Mouse (Mus musculus): Measurements from ENCODE around the gene Foxd2.

Foxd2 gene

GRCm38 (mm10) chr4:114908829-114909601, at the start of gene Foxd2:
TSS of gene Foxd2 (minus strand) at chr4:114908873.
- DNase-seq (ENCODE audit: low spot score): peak; percentile 95

GRCm38 (mm10) chr4:114958231-114958630, 49.6 kb upstream of the Foxd2 start:
- no peak for DNase-seq (ENCODE audit: low spot score)

GRCm38 (mm10) chr4:114957403-114957802, 48.7 kb upstream of the Foxd2 start:
- DNase-seq (ENCODE audit: low spot score): no peak

GRCm38 (mm10) chr4:114953172-114953571, 44.5 kb upstream of the Foxd2 start:
- DNase-seq (ENCODE audit: low spot score): no peak

- DNase-seq (ENCODE audit: low spot score): no peak
Measured at GRCm38 (mm10) chr4:114947852-114948481, 39.3 kb upstream of the Foxd2 start.

- DNase-seq (ENCODE audit: low spot score): peak; percentile 88
Measured at GRCm38 (mm10) chr4:114947395-114947794, 38.7 kb upstream of the Foxd2 start.

- DNase-seq (ENCODE audit: low spot score): no peak
Measured at GRCm38 (mm10) chr4:114946416-114946815, 37.7 kb upstream of the Foxd2 start.

- DNase-seq (ENCODE audit: low spot score): no peak
Measured at GRCm38 (mm10) chr4:114945021-114945420, 36.3 kb upstream of the Foxd2 start.

- no peak for DNase-seq (ENCODE audit: low spot score)
Measured at GRCm38 (mm10) chr4:114942583-114942982, 33.9 kb upstream of the Foxd2 start.

GRCm38 (mm10) chr4:114942112-114942511, 33.4 kb upstream of the Foxd2 start:
- DNase-seq (ENCODE audit: low spot score): no peak

GRCm38 (mm10) chr4:114941311-114941710, 32.6 kb upstream of the Foxd2 start:
- DNase-seq (ENCODE audit: low spot score): no peak

GRCm38 (mm10) chr4:114938248-114938647, 29.6 kb upstream of the Foxd2 start:
- no peak for DNase-seq (ENCODE audit: low spot score)

GRCm38 (mm10) chr4:114937459-114938047, 28.9 kb upstream of the Foxd2 start:
- DNase-seq (ENCODE audit: low spot score): no peak

GRCm38 (mm10) chr4:114934188-114934587, 25.5 kb upstream of the Foxd2 start:
- DNase-seq (ENCODE audit: low spot score): no peak

- DNase-seq (ENCODE audit: low spot score): no peak
Measured at GRCm38 (mm10) chr4:114932747-114933146, 24.1 kb upstream of the Foxd2 start.

- no peak for DNase-seq (ENCODE audit: low spot score)
Measured at GRCm38 (mm10) chr4:114929155-114929554, 20.5 kb upstream of the Foxd2 start.

- no peak for DNase-seq (ENCODE audit: low spot score)
Measured at GRCm38 (mm10) chr4:114925917-114926312, 17.2 kb upstream of the Foxd2 start, which contains the start of gene Foxe3. TSS of gene Foxe3 (minus strand) at chr4:114926013.

GRCm38 (mm10) chr4:114924971-114925916, 16.6 kb upstream of the Foxd2 start:
- no peak for DNase-seq (ENCODE audit: low spot score)

- peak; percentile 74 for DNase-seq (ENCODE audit: low spot score)
Measured at GRCm38 (mm10) chr4:114917091-114917490, 8.4 kb upstream of the Foxd2 start.

- no peak for DNase-seq (ENCODE audit: low spot score)
Measured at GRCm38 (mm10) chr4:114916056-114916455, 7.4 kb upstream of the Foxd2 start.

GRCm38 (mm10) chr4:114913594-114913962, 4.9 kb upstream of the Foxd2 start:
- peak; percentile 85 for DNase-seq (ENCODE audit: low spot score)

Data from retina, embryonic 14.5 days (tissue).